Mouse (Mus musculus) bone marrow macrophage, adult 2 months (primary cell): Measurements from ENCODE around the gene Olfr458. TPM values are rescaled to one million over a fixed set of nuclear protein-coding genes. Genes with fewer than 3 reads are reported as not detected.

Experiments used
- H3K27ac ChIP-seq: 2 replicates; pipeline ENCODE4 v1.5.1; 2012; ENCODE audit warnings: low read depth, low read length; ENCODE audit not compliant: insufficient read depth
- H3K4me1 ChIP-seq: 2 replicates; pipeline ENCODE4 v1.6.1; 2012; ENCODE audit warnings: low read length; ENCODE audit not compliant: control insufficient read depth, insufficient read depth
- H3K4me3 ChIP-seq: 2 replicates; pipeline ENCODE4 v1.5.1; 2012; ENCODE audit warnings: mild to moderate bottlenecking, low read length, moderate library complexity; ENCODE audit not compliant: insufficient read depth
- CTCF ChIP-seq: IDR thresholded peaks from 2 replicates; pipeline ENCODE4 v1.5.1; 2012; ENCODE audit warnings: low read depth, mild to moderate bottlenecking, low read length, moderate library complexity
- POLR2A ChIP-seq: IDR thresholded peaks from 2 replicates; pipeline ENCODE4 v1.6.1; 2012; ENCODE audit warnings: mild to moderate bottlenecking, low read depth, low read length, borderline replicate concordance
- polyA plus RNA-seq: library from polyadenylated mRNA; stranded (reverse); fragments of >200 nt; gene quantifications from 2 replicates; pipeline ENCODE4 v1.2.4, GENCODE M21; 2012; ENCODE audit not compliant: missing spikeins, insufficient read depth, insufficient read length

Olfr458 gene
- polyA plus RNA-seq, 1 experiment: not detected

GRCm38 (mm10) chr6:42444491-42444890 is 20.5 kb downstream of the Olfr458 start:
- H3K4me1 ChIP-seq: no peaks in the 10 kb centered on the region
- TF ChIP-seq POLR2A: no peak
- TF ChIP-seq CTCF: no peak
- no peak overlapping the region for H3K4me3 ChIP-seq
- no peak overlapping the region for H3K27ac ChIP-seq

DNA sequence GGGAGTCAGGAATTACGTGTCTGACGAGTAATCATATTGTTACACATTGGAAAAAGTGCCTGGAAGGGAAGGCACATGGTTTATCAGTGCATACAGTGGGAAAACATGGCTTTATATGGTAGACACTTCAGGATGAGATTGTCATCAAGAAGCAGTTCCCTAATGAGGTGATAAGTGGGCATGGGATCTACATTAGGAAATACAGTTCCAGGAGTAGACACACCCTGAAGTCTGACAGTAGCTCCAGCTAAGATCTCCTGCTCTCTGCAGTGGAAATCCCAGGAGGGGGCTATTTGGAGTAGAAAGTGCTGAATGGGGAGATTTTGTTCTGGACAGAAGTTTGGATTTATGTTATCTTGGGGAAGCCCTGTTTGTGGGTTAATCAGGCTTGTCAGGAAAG is 23.6 kb downstream of the Olfr458 start:
- H3K4me3 ChIP-seq: no peak overlapping the region
- H3K27ac ChIP-seq: no peak overlapping the region
- TF ChIP-seq CTCF: no peak
- TF ChIP-seq POLR2A: no peak
- H3K4me1 ChIP-seq: no peaks in the 10 kb centered on the region

DNA sequence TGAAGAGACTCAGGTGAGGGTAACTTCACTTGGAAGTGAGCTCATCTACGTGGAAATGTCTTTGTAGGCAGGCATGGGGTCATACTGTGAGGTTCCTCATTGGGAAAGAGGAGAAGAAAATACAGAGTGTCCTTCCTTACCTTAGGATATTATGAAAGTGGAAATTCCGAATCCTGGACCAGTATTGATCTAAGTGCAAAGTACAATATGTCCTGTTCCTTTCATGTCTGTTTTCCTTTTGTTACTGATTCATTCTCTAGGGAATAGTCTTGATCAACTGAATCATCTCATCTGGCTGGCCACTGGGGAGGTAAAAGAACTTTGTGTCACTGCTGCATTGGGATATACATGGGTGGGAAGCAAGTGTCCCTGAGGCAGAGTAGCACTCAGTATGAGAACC is 29.5 kb downstream of the Olfr458 start:
- H3K4me1 ChIP-seq: no peaks in the 10 kb centered on the region
- TF ChIP-seq POLR2A (no peak), CTCF (no peak)
- no peak overlapping the region for H3K4me3 ChIP-seq
- H3K27ac ChIP-seq: no peak overlapping the region

DNA sequence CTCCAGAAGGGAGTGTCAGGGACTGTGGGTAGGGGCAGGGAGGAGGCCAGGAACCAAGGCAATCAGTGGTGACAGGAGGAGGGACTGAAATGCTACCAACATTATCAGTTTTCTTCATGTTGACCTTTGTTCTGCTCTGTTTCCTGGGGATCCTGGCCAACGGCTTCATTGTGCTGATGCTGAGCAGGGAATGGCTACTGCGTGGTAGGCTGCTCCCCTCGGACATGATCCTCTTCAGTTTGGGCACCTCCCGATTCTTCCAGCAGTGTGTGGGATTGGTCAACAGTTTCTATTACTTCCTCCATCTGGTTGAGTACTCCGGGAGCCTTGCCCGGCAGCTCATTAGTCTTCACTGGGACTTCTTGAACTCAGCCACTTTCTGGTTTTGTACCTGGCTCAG is 30.6 kb downstream of the Olfr458 start, which contains the start of gene Tas2r126:
Tas2r126 (plus strand) TSS at position 90 of the 400 bp plus-strand sequence.
- H3K4me1 ChIP-seq: no peaks in the 10 kb centered on the region
- H3K4me3 ChIP-seq: no peak within 1 kb of the TSS
- no peak within 1 kb of the TSS for H3K27ac ChIP-seq
- TF ChIP-seq CTCF: no peak
- TF ChIP-seq POLR2A: no peak

GRCm38 (mm10) chr6:42433554-42433953 is 31.4 kb downstream of the Olfr458 start:
- no peak overlapping the region for H3K27ac ChIP-seq
- H3K4me1 ChIP-seq: no peaks in the 10 kb centered on the region
- TF ChIP-seq CTCF (no peak), POLR2A (no peak)
- H3K4me3 ChIP-seq: no peak overlapping the region

DNA sequence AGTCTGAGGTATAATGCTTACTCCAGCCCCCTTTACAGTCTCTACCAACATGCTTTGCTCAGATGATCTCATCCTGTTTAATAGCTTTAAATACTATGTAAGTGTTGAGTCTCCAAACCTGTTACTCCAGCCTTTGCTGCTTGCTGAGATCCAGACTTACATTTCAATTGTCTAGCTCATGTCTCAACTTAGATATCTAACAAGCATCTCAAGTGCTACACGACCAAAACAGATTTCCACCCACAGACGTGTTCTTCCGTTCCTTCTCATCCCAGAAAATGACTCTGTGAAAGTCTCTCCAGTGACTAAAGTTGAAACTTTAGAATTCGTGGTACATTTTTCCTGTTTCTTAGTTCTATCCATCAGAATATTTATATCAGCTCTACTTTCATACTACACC is 38.7 kb downstream of the Olfr458 start:
- H3K27ac ChIP-seq: no peak overlapping the region
- no peak overlapping the region for H3K4me3 ChIP-seq
- no peaks in the 10 kb centered on the region for H3K4me1 ChIP-seq
- no peak for TF ChIP-seq POLR2A
- no peak for TF ChIP-seq CTCF

DNA sequence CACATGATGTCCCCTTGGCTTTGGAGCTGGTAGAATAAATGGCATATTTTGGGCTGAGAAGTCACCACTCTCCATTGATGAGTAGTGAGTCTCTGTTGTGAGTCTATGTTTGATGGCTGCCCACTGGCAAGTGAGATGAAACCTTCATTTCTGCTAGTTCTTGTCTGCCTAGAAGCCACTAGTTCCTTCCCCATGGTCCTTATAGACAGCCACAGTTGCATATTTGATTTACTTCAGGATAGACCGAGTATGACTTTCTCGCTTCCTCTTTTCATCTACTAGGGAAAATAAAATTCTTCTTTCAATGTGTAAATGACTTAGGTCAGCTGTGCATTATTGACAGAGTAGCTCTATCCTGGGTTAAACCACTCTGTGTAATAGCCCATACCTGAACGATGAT is 40.5 kb downstream of the Olfr458 start:
- H3K4me3 ChIP-seq: no peak overlapping the region
- no peak overlapping the region for H3K27ac ChIP-seq
- H3K4me1 ChIP-seq: no peaks in the 10 kb centered on the region
- TF ChIP-seq POLR2A: no peak
- no peak for TF ChIP-seq CTCF

DNA sequence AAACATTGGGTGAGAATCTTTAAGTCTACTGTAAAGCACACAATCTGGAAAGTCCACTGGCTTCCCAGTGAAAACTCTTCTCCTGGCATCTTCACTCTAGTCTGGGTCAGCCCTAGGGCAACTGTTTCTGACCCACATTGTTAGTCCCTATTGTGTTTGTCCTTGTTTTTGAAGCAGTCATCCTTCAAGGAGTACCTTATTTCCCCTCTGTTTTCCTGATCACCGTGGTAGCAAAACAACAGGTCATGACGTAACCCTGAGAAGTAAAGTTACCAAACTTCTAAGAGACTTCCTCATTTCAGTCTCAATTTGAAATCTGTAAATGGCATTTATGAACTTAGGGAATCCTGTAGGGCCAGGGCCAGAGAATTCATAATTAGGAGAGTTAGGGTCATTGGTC is 43.6 kb downstream of the Olfr458 start:
- TF ChIP-seq POLR2A (no peak), CTCF (no peak)
- no peak overlapping the region for H3K27ac ChIP-seq
- no peak overlapping the region for H3K4me3 ChIP-seq
- no peaks in the 10 kb centered on the region for H3K4me1 ChIP-seq

DNA sequence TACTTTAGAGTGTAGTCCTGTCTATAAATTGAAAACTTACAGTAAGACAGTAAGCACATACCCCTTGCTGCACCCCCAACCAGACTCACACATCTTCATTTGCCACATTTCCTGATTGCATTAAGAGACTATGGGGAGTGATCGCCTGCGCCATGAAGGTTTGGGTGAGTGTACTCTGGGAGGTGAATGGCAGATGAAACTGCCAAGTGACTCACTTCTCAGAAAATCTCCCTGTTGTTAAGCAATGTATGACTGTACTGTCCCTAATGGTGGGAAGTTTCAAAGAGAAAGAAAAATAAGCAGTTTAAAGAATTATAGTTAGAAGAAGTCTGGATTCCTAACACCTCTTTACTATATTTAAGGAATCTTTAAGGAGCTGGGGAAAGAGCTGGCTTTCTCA is 45.6 kb downstream of the Olfr458 start:
- TF ChIP-seq CTCF (no peak), POLR2A (no peak)
- Histone ChIP-seq H3K4me3 (no peak overlapping the region), H3K27ac (no peak overlapping the region), H3K4me1 (no peaks in the 10 kb centered on the region)

Other genes with a start within 250 kb of the Olfr458 start
- not detected in 2 replicates for gene Tas2r144, start 249.9 kb downstream of the Olfr458 start, polyA plus RNA-seq
- 18.6 and 27.3 TPM in 2 replicates for gene Gstk1, start 219.3 kb downstream of the Olfr458 start, polyA plus RNA-seq
- not detected in 2 replicates for gene Tmem139, start 203.2 kb downstream of the Olfr458 start, polyA plus RNA-seq
- 37.0 and 37.5 TPM in 2 replicates for gene Casp2, start 200.2 kb downstream of the Olfr458 start, polyA plus RNA-seq
- 0.36 TPM in 1 of 2 replicates, not detected in the other for gene Clcn1, start 178.5 kb downstream of the Olfr458 start, polyA plus RNA-seq
- gene Fam131b, start 140.6 kb downstream of the Olfr458 start, polyA plus RNA-seq: not detected in 2 replicates
- 88.7 and 98.6 TPM in 2 replicates for gene Zyx, start 115.6 kb downstream of the Olfr458 start, polyA plus RNA-seq
- gene Epha1, start 91.9 kb downstream of the Olfr458 start, polyA plus RNA-seq: not detected in 2 replicates
- gene Tas2r143, start 65.0 kb downstream of the Olfr458 start, polyA plus RNA-seq: not detected in 2 replicates
- not detected in 2 replicates for gene Tas2r135, start 59.8 kb downstream of the Olfr458 start, polyA plus RNA-seq
- not detected in 2 replicates for gene Tas2r126, start 30.7 kb downstream of the Olfr458 start, polyA plus RNA-seq
- not detected in 2 replicates for gene Olfr457, start 11.1 kb upstream of the Olfr458 start, polyA plus RNA-seq
- gene Olfr456, start 22.0 kb upstream of the Olfr458 start, polyA plus RNA-seq: not detected in 2 replicates
- not detected in 2 replicates for gene Olfr455, start 82.4 kb upstream of the Olfr458 start, polyA plus RNA-seq
- gene Tcaf3, start 132.5 kb upstream of the Olfr458 start, polyA plus RNA-seq: not detected in 2 replicates
- not detected in 2 replicates for gene Tcaf2, start 180.1 kb upstream of the Olfr458 start, polyA plus RNA-seq
- gene Tcaf1, start 244.9 kb upstream of the Olfr458 start, polyA plus RNA-seq: 1.4 and 1.8 TPM in 2 replicates